Mouse (Mus musculus): Measurements from ENCODE around the gene Iba57.

Gene Iba57

DNA sequence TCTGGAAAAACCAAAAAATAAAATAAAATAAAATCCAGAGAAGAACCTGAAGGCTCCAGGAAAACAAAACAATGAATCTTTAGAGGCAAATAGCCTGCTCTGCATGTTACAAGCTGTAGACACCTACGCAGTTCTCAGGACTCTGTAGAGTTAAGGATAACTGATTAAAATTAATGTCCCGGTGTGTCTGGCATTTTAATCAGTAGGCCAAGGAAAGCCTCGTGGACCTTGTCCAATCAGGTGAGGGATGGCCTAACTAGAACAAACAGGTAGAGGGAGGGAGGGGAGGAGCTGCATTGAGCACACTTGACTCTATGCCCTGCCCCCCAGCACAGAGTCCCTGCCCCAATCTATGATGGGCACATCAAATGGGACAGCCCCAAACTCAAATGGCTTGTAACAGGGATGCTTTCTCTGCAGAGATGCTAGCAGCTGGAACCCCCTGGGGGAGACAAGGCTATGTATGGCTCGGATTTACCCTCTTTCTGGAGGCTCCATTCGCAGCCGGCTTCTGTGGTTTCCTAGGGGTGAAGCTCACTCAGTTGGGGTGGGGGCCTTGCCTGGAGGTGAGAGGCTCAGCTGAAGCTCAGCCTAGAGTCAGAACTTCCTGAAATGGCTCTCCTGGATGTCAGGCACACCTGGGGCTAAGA, 10.8 kb upstream of the Iba57 start:
- DNase-seq (ENCODE audit: low spot score): no peak

DNA sequence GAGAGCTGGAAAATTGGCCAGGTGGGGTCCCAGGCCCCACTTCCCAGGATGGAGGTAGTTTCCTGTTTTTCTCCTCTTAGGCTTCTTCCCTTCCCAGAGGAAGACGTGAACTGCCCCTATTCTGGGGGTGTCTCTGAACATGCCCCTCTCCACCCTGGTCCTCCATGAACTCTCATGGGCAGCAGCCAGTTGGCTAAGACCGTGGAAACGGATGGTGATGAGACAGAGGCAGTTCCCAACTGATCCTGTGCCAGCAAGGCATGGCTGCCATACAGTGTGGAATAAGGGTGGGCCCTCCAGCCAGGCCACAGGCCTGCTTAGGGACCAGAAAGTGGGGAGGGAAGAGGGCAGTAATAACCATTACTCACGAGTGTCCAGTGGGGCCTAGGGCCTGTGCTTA, 7.0 kb upstream of the Iba57 start:
- DNase-seq (ENCODE audit: low spot score): no peak

GRCm38 (mm10) chr11:59169807-59170206, 6.3 kb upstream of the Iba57 start:
- DNase-seq (ENCODE audit: low spot score): no peak

GRCm38 (mm10) chr11:59165616-59166241, 2.2 kb upstream of the Iba57 start:
- DNase-seq (ENCODE audit: low spot score): no peak

- DNase-seq (ENCODE audit: low spot score): no peak
These were observed 845 bp upstream of the Iba57 start for GRCm38 (mm10) chr11:59164384-59164783.

- DNase-seq (ENCODE audit: low spot score): no peak
These were observed 890 bp downstream of the Iba57 start for GRCm38 (mm10) chr11:59162443-59163254.

- no peak for DNase-seq (ENCODE audit: low spot score)
These were observed 2.1 kb downstream of the Iba57 start for GRCm38 (mm10) chr11:59161398-59161797.

GRCm38 (mm10) chr11:59159558-59159957, 4.0 kb downstream of the Iba57 start:
- DNase-seq (ENCODE audit: low spot score): no peak

GRCm38 (mm10) chr11:59159099-59159498, 4.4 kb downstream of the Iba57 start:
- DNase-seq (ENCODE audit: low spot score): no peak

GRCm38 (mm10) chr11:59155900-59156299, 7.6 kb downstream of the Iba57 start:
- DNase-seq (ENCODE audit: low spot score): no peak

DNA sequence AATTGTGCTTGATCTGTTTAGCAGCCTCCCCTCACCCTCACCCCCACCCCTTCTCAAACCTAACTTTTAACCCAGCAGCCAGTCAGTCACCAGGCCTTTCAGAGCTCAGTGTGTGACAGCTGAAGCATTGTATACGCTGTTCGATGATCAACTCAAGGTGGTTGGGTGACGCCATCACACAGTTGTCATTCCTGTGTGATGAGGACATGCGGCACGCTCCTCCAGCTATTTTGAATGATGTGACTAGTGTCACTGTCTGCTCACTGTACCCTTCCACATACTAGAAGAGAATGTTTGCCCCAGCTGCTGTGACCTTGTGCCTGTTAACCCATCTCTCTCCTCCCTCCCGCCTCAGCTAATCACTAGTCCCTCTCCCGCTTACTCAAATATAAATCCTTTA, 9.3 kb downstream of the Iba57 start:
- DNase-seq (ENCODE audit: low spot score): no peak

- no peak for DNase-seq (ENCODE audit: low spot score)
These were observed 11.8 kb downstream of the Iba57 start for GRCm38 (mm10) chr11:59151729-59152128.

DNA sequence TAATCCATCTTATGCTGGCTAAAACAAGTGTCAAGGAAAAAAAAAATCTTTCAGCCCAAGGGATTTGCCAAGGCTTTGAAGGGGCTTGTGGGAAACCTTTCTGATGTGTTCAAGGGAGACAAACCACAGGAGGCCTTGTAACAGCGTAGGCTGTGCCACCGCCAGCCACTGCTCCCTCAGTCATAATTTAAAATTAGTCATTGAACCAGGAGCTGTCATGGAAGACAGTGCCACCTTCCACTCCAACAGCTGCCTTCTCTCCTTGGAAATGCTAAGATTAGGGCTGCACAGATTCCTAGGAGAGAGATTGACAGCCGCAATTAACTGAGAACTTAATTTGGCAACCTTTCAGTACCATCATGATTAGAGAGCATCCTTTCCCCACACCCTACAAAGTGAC, 14.2 kb downstream of the Iba57 start:
- no peak for DNase-seq (ENCODE audit: low spot score)

DNA sequence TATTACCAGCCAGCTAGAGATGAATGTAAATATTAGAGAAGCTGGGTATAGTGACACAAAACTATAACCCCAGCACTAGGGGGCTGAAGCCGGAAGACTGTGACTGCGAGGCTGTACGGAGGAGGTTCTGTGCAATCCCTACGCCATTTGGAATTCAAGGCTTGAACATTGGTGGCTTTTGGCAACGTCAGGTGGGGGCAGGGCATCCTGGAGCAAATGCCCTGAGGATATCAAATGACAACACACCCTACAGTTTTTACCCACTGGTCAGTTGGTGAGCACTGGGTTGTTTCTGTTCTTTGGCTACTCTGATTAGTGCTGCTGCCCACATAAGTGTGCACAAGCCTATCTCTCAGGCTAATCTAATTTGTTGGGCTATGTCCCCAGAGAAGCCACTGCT, 20.6 kb downstream of the Iba57 start:
- DNase-seq (ENCODE audit: low spot score): no peak

GRCm38 (mm10) chr11:59141772-59142370, 21.7 kb downstream of the Iba57 start:
- no peak for DNase-seq (ENCODE audit: low spot score)

DNA sequence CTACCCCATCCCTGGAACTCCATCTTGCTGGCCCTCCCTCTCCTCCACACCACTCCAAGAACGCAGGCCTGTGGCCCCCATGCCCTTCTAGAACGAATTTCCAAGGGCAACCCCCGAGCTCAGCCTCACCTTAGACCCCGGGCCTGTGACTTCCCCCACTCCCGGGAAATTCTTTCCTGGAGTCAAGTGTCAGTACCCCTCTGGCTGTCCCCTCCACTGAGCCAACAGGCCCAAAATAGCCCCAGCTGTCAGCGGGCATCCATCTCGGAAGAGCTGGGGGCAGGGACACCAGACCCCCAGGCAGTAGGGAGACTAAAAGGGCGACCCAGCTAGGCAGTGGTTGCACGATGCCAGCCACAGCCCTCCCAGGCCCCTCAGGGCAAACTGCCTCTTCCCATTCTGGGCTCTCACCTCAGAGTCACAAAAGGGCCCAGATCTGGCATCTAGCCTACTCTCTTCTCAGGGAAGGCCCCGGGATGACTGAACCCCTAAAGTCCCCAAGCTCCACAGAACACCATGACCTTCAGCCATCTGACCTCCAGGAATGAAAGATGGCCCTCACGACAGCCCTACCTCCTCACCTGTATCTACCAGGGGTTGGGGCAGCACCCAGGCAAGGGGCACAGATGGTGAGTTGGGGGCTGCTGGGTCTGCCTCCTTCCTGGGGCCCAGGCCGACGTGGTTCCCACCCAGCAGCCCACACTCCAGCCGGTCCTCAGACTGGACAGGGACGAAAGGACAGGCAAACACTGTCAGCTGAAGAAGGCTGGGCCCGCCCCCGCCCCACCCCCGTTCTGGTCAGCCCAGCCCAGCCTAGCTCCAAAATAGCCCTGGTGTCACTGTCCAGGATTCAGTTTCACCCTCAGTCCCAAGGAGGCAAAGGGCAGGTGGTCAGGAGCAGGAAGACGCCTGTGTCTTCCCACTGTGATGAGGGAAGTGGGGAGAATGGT, 24.7 kb downstream of the Iba57 start:
- DNase-seq (ENCODE audit: low spot score): no peak

GRCm38 (mm10) chr11:59136994-59137706, 26.4 kb downstream of the Iba57 start:
- DNase-seq (ENCODE audit: low spot score): no peak

DNA sequence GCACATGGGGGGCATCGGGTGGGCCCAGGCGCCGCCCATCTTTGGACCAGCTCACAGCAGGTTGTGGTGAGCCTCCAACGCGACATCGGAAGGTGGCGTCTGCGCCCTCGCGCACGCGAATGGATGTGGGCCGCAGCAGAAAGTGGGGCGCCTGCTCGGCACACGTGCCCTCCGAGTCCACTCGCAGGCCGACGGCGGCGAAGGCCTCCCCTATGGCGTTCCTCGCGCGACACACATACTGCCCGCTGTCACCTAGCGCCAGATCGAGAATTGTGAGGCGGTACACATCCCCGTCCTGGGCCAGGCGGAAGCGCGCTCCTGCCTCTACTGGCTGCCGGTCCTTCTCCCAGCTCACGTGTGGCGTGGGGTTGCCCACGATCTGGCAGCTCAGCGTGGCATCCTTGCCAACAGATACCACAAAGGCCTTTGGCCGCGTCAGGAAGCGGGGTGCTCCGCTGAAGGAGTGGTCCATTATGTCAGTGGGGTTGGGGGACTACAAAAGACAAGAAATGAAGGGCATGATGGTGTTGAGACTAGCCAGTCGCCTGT, 27.6 kb downstream of the Iba57 start, which contains the start of gene Obscn:
Obscn (minus strand) TSS at position 499 of the 549 bp plus-strand sequence.
- no peak for DNase-seq (ENCODE audit: low spot score)

DNA sequence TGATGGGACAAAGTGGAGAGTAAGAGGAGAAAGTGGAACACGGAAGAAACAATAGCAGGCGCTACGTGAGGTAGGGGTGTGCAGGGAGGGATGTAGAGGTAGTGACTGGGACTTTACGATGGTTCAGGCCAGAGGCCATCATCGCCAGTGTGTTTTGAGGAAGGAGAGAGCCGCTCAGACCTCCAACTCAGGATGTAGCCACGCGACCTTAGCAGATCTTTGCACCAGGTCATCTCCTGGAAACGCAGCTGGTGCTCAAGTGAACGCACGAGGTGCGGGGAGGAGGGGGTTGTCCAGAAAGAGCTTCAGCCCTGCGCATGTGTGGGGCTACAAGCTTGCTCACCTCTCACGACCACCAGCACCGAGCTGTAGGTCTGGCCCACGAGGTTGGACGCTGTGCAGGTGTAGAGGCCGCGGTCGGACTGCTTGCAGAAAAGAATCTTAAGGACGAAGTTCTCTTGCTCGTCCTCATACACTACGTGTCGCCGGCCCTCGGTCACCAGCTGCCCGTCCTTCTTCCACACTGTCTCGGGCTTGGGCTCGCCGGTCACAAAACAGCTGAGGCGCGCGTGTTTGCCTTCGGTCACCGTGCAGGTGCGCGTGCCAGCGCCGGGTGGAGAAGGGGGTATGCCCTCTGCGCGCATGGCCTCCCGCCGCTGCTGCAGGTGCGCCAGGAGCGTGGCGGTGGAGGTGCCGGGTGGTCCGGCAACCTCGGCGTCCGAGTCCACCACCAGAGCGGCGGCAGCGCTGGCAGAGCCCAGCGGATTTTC, 28.3 kb downstream of the Iba57 start:
- DNase-seq (ENCODE audit: low spot score): no peak

All from T-cell, adult 2 months (primary cell).